Mouse (Mus musculus) brown adipose tissue, adult 24 weeks (tissue): ENCODE results near the gene Rreb1. TPM values are rescaled to one million over a fixed set of nuclear protein-coding genes. Genes with fewer than 3 reads are reported as not detected.

Experiments used
- polyA plus RNA-seq: library from polyadenylated mRNA; stranded (reverse); fragments of >200 nt; gene quantifications from 2 replicates; pipeline ENCODE4 v1.2.4, GENCODE M21; 2012; ENCODE audit not compliant: missing spikeins, insufficient read depth, insufficient read length

The Rreb1 gene
- polyA plus RNA-seq, 1 experiment = 43.1 TPM

Other genes starting within 250 kb of the Rreb1 start
- 32.8 and 33.3 TPM in 2 replicates for gene Ssr1, start 215.8 kb downstream of the Rreb1 start, polyA plus RNA-seq